Mouse (Mus musculus) stomach, postnatal 0 days (tissue): ENCODE measurements around the gene Sfta2. TPM values are rescaled to one million over a fixed set of nuclear protein-coding genes. Genes with fewer than 3 reads are reported as not detected.

ENCODE experiments used
- ATAC-seq: fragments of 200-750 bp; cut with Nextera tagmentation; 2 replicates; pipeline ENCODE4 v1.8.0; 2017; ENCODE audit not compliant: low FRiP score, low TSS enrichment
- DNase-seq: peaks from one replicate; pipeline ENCODE4 v3.0.0-alpha.2; 2016; ENCODE audit warnings: low spot score
- H3K27ac ChIP-seq: fragments of 300-500 bp; sonication (generic); replicated peaks from 2 replicates; pipeline ENCODE4 v1.5.1; 2014; ENCODE audit warnings: mild to moderate bottlenecking, control low read depth
- H3K27me3 ChIP-seq: fragments of 300-500 bp; sonication (generic); 2 replicates; pipeline ENCODE4 v1.6.1; 2014; ENCODE audit warnings: low read length; ENCODE audit not compliant: control insufficient read depth, insufficient read depth
- H3K36me3 ChIP-seq: fragments of 300-500 bp; sonication (generic); 2 replicates; pipeline ENCODE4 v1.6.1; 2014; ENCODE audit warnings: low read length, mixed read lengths; ENCODE audit not compliant: control insufficient read depth, insufficient read depth
- H3K4me1 ChIP-seq: fragments of 300-500 bp; sonication (generic); replicated peaks from 2 replicates; pipeline ENCODE4 v1.6.1; 2014; ENCODE audit warnings: antibody characterized with exemption; ENCODE audit not compliant: control insufficient read depth, insufficient read depth
- H3K4me2 ChIP-seq: fragments of 300-500 bp; sonication (generic); replicated peaks from 2 replicates; pipeline ENCODE4 v1.6.1; 2014; ENCODE audit warnings: low read depth, mild to moderate bottlenecking, control low read depth, moderate library complexity
- H3K4me3 ChIP-seq: fragments of 300-500 bp; sonication (generic); 2 replicates; pipeline ENCODE4 v1.5.1; 2014; ENCODE audit warnings: low read depth, low read length, control low read depth
- H3K9ac ChIP-seq: fragments of 300-500 bp; sonication (generic); 2 replicates; pipeline ENCODE4 v1.6.1; 2014; ENCODE audit warnings: mild to moderate bottlenecking, low read length, control low read depth, mixed read lengths
- H3K9me3 ChIP-seq: fragments of 300-500 bp; sonication (generic); 2 replicates; pipeline ENCODE4 v1.6.1; 2016; ENCODE audit warnings: low read length; ENCODE audit not compliant: control insufficient read depth
- CTCF ChIP-seq: IDR thresholded peaks from 2 replicates; pipeline ENCODE4 v1.5.1; 2016; ENCODE audit warnings: antibody characterized with exemption, low read depth, mild to moderate bottlenecking, moderate library complexity
- EP300 ChIP-seq: optimal IDR thresholded peaks from 2 replicates; pipeline ENCODE3; 2016; ENCODE audit warnings: antibody characterized with exemption
- WGBS: fragments of 180-500 bp; shearing (Covaris S2); extraction: QIAGEN DNeasy Blood & Tissue Kit; methylation state at CpG from one replicate; pipeline ENCODE4 v1.1.7; 2014; 5-methylcytosine and 5-hydroxymethylcytosine counted together
- polyA plus RNA-seq: library from polyadenylated mRNA; unstranded; fragments of >200 nt; fragmentation: Nextera tagmentation; extraction: Ambion mirVana; gene quantifications from 2 replicates; pipeline ENCODE4 v1.2.1, GENCODE M21; 2015

The Sfta2 gene
- 7.6 and 8.6 TPM in 2 replicates for polyA plus RNA-seq

DNA sequence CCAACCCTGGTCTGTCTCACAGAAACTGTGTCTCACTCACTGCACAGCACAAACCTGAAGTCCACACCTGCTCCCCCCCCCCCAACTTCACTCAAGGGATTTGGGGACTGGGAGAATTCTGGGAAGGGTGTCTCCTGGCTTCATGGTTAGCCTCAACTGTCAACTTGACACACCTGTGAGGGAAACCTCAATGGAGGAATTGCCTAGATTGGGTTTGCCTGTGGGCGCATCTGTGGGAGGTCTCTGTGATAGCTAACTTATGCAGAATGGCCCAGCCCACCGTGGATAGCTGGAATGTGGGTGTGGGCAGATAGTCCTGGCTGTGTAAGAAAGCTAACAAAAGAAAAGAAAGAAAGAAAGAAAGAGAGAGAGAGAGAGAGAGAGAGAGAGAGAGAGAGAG lies at the start of gene Sfta2:
TSS of gene Sfta2 (plus strand) at position 301 of the 400 bp plus-strand sequence.
- no peak within 1 kb of the TSS; the same call in 1 of the 2 replicates for H3K4me2 ChIP-seq
- TF ChIP-seq EP300 = no peak
- no peak for TF ChIP-seq CTCF
- H3K36me3 ChIP-seq = no peaks in the 10 kb centered on the region
- H3K27ac ChIP-seq = peak within 1 kb of the TSS; percentile 45; the same call in 1 of the 2 replicates
- no peak within 1 kb of the TSS for H3K4me3 ChIP-seq
- H3K4me1 ChIP-seq = no peaks in the 10 kb centered on the region
- H3K27me3 ChIP-seq = no peaks in the 10 kb centered on the region
- no peak for ATAC-seq
- 36% methylated on average over 2 of the region's 2 CpGs for WGBS
- no peaks in the 10 kb centered on the region for H3K9me3 ChIP-seq
- DNase-seq = no peak
- H3K9ac ChIP-seq = no peak within 1 kb of the TSS

DNA sequence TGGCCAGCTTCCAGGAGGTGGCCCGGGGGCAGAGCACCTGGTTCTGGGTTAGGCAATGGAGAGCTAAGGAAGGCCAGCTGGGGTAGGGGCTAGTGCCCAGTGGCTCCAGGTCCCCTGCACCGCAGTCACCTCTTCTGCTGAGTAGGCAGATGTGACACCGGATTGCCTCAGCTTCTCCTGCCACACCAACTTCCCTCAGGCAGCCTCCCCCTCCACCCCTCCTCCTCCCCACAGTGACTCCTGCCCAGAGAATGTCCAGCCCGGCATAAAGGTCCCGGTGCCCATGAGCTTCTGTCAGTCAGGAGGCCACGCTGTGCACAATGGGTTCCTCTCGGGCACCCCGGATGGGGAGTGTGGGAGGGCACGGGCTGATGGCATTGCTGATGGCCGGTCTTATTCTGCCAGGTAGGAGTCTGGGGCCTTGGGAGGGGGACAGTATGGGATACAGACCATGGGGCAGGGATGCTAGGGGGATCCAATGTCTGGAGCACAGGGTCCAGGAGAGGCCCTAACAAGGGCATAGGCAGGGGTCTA lies 49.4 kb upstream of the Sfta2 start, which contains the start of gene Cdsn:
TSS of gene Cdsn (plus strand) at position 248 of the 534 bp plus-strand sequence.
- no peaks in the 10 kb centered on the region for H3K27me3 ChIP-seq
- no peak within 1 kb of the TSS for H3K4me3 ChIP-seq
- ATAC-seq (no peak), DNase-seq (no peak)
- peak within 1 kb of the TSS; percentile 13; the same call in 1 of the 2 replicates for H3K9ac ChIP-seq
- H3K4me2 ChIP-seq = no peak within 1 kb of the TSS
- H3K4me1 ChIP-seq = no peaks in the 10 kb centered on the region
- 76% methylated on average over 10 of the region's 10 CpGs for WGBS
- no peaks in the 10 kb centered on the region for H3K36me3 ChIP-seq
- H3K27ac ChIP-seq = peak within 1 kb of the TSS; percentile 35; the same call in 1 of the 2 replicates
- no peaks in the 10 kb centered on the region for H3K9me3 ChIP-seq
- no peak for TF ChIP-seq CTCF
- TF ChIP-seq EP300 = no peak

GRCm38 (mm10) chr17:35554321-35554720 lies 47.0 kb upstream of the Sfta2 start:
- Histone ChIP-seq H3K4me2 (no peak overlapping the region), H3K9me3 (no peaks in the 10 kb centered on the region), H3K4me1 (no peaks in the 10 kb centered on the region), H3K27ac (no peak overlapping the region), H3K4me3 (no peak overlapping the region), H3K9ac (no peak overlapping the region), H3K36me3 (no peaks in the 10 kb centered on the region), H3K27me3 (no peaks in the 10 kb centered on the region)
- ATAC-seq (no peak), DNase-seq (no peak)
- 77% methylated on average over 5 of the region's 5 CpGs for WGBS
- TF ChIP-seq EP300 = no peak
- TF ChIP-seq CTCF = no peak

- WGBS = 93% methylated on average over 18 of the region's 18 CpGs
- H3K4me2 ChIP-seq = no peak overlapping the region
- no peak overlapping the region for H3K27ac ChIP-seq
- no peaks in the 10 kb centered on the region for H3K27me3 ChIP-seq
- ATAC-seq (no peak), DNase-seq (no peak)
- no peak overlapping the region for H3K4me3 ChIP-seq
- no peaks in the 10 kb centered on the region for H3K36me3 ChIP-seq
- no peak overlapping the region for H3K9ac ChIP-seq
- no peaks in the 10 kb centered on the region for H3K9me3 ChIP-seq
- no peaks in the 10 kb centered on the region for H3K4me1 ChIP-seq
- TF ChIP-seq CTCF = no peak
- no peak for TF ChIP-seq EP300
Observed at GRCm38 (mm10) chr17:35554761-35555397, 46.5 kb upstream of the Sfta2 start.

GRCm38 (mm10) chr17:35556186-35556765 lies 45.1 kb upstream of the Sfta2 start:
- Histone ChIP-seq H3K4me1 (no peaks in the 10 kb centered on the region), H3K4me2 (no peak overlapping the region), H3K36me3 (no peaks in the 10 kb centered on the region), H3K27me3 (no peaks in the 10 kb centered on the region), H3K9me3 (no peaks in the 10 kb centered on the region), H3K9ac (no peak overlapping the region), H3K4me3 (no peak overlapping the region), H3K27ac (0 out of 2 replicates have a peak overlapping the region, but pooled peaks have one; percentile 18)
- 81% methylated on average over 13 of the region's 13 CpGs for WGBS
- DNase-seq (no peak), ATAC-seq (no peak)
- TF ChIP-seq EP300 (no peak), CTCF (no peak)

- WGBS = 21% methylated on average over 5 of the region's 5 CpGs
- no peak overlapping the region for H3K9ac ChIP-seq
- ATAC-seq (peak; percentile 74), DNase-seq (peak; percentile 73)
- TF ChIP-seq CTCF (peak; percentile 91), EP300 (no peak)
- no peaks in the 10 kb centered on the region for H3K9me3 ChIP-seq
- H3K27ac ChIP-seq = peak overlapping the region; percentile 56; the same call in 1 of the 2 replicates
- H3K4me2 ChIP-seq = 0 out of 2 replicates have a peak overlapping the region, but pooled peaks have one; percentile 25
- no peaks in the 10 kb centered on the region for H3K27me3 ChIP-seq
- no peaks in the 10 kb centered on the region for H3K4me1 ChIP-seq
- H3K4me3 ChIP-seq = no peak overlapping the region
- H3K36me3 ChIP-seq = no peaks in the 10 kb centered on the region
Observed at GRCm38 (mm10) chr17:35556812-35557211, 44.5 kb upstream of the Sfta2 start.
